Mouse (Mus musculus) midbrain, embryonic 12.5 days (tissue): Measurements from ENCODE around the gene Gm11492. TPM values are rescaled to one million over a fixed set of nuclear protein-coding genes. Genes with fewer than 3 reads are reported as not detected.

Experiments used
- ATAC-seq: fragments of 200-750 bp; cut with Nextera tagmentation; 2 replicates; pipeline ENCODE4 v1.8.0; 2017; ENCODE audit warnings: low read depth, moderate TSS enrichment, moderate library complexity; ENCODE audit not compliant: low FRiP score
- H3K27ac ChIP-seq: fragments of 300-500 bp; sonication (generic); replicated peaks from 2 replicates; pipeline ENCODE4 v1.5.1; 2016; ENCODE audit warnings: mild to moderate bottlenecking
- H3K27me3 ChIP-seq: fragments of 300-500 bp; sonication (generic); 2 replicates; pipeline ENCODE4 v1.6.1; 2016; ENCODE audit warnings: mild to moderate bottlenecking
- H3K36me3 ChIP-seq: fragments of 300-500 bp; sonication (generic); 2 replicates; pipeline ENCODE4 v1.6.1; 2016
- H3K4me1 ChIP-seq: fragments of 300-500 bp; sonication (generic); 2 replicates; pipeline ENCODE4 v1.6.1; 2016
- H3K4me2 ChIP-seq: fragments of 300-500 bp; sonication (generic); replicated peaks from 2 replicates; pipeline ENCODE4 v1.6.1; 2016; ENCODE audit warnings: mild to moderate bottlenecking, moderate library complexity
- H3K4me3 ChIP-seq: fragments of 300-500 bp; sonication (generic); 2 replicates; pipeline ENCODE4 v1.5.1; 2016; ENCODE audit warnings: mild to moderate bottlenecking
- H3K9ac ChIP-seq: fragments of 300-500 bp; sonication (generic); replicated peaks from 2 replicates; pipeline ENCODE4 v1.6.1; 2016; ENCODE audit warnings: mild to moderate bottlenecking, moderate library complexity
- H3K9me3 ChIP-seq: fragments of 300-500 bp; sonication (generic); 2 replicates; pipeline ENCODE4 v1.6.1; 2016; ENCODE audit warnings: mild to moderate bottlenecking
- WGBS: fragments of 180-500 bp; shearing (Covaris S2); methylation state at CpG from one replicate; pipeline ENCODE4 v1.1.7; 2016; 5-methylcytosine and 5-hydroxymethylcytosine counted together
- polyA plus RNA-seq: library from polyadenylated mRNA; unstranded; fragments of >200 nt; fragmentation: Nextera tagmentation; extraction: Ambion mirVana; gene quantifications from 2 replicates; pipeline ENCODE4 v1.2.1, GENCODE M21; 2016

The Gm11492 gene
- polyA plus RNA-seq, 1 experiment from 2014 or later: not detected

GRCm38 (mm10) chr11:87580543-87581085, 14.2 kb downstream of the Gm11492 start:
- H3K4me1 ChIP-seq: peaks cover 20% of the 10 kb centered on the region
- no peaks in the 10 kb centered on the region for H3K9me3 ChIP-seq
- H3K9ac ChIP-seq: no peak overlapping the region
- H3K36me3 ChIP-seq: no peaks in the 10 kb centered on the region
- H3K4me3 ChIP-seq: no peak overlapping the region
- H3K27ac ChIP-seq: no peak overlapping the region
- 38% methylated on average over 10 of the region's 10 CpGs for WGBS
- peaks cover 29% of the 10 kb centered on the region; the same call in 1 of the 2 replicates for H3K27me3 ChIP-seq
- no peak overlapping the region for H3K4me2 ChIP-seq
- no peak for ATAC-seq

GRCm38 (mm10) chr11:87581161-87581865, 14.9 kb downstream of the Gm11492 start:
- H3K9me3 ChIP-seq: no peaks in the 10 kb centered on the region
- 91% methylated on average over 12 of the region's 12 CpGs for WGBS

GRCm38 (mm10) chr11:87581933-87582710, 15.7 kb downstream of the Gm11492 start:
- no peak overlapping the region for H3K27ac ChIP-seq
- peaks cover 21% of the 10 kb centered on the region; the same call in 1 of the 2 replicates for H3K27me3 ChIP-seq
- no peak overlapping the region for H3K4me3 ChIP-seq
- H3K9me3 ChIP-seq: no peaks in the 10 kb centered on the region
- ATAC-seq: no peak
- H3K9ac ChIP-seq: no peak overlapping the region
- 84% methylated on average over 8 of the region's 8 CpGs for WGBS
- H3K4me2 ChIP-seq: no peak overlapping the region
- H3K4me1 ChIP-seq: peaks cover 18% of the 10 kb centered on the region
- no peaks in the 10 kb centered on the region for H3K36me3 ChIP-seq

More at GRCm38 (mm10) chr11:87581161-87581865, 14.9 kb downstream of the Gm11492 start:
- no peak for ATAC-seq
- Histone ChIP-seq H3K4me2 (no peak overlapping the region), H3K27ac (no peak overlapping the region), H3K9ac (no peak overlapping the region), H3K4me1 (peaks cover 20% of the 10 kb centered on the region), H3K4me3 (no peak overlapping the region), H3K36me3 (no peaks in the 10 kb centered on the region), H3K27me3 (peaks cover 27% of the 10 kb centered on the region; the same call in 1 of the 2 replicates)

- peaks cover 8% of the 10 kb centered on the region for H3K4me1 ChIP-seq
- H3K27me3 ChIP-seq: peaks cover 16% of the 10 kb centered on the region; the same call in 1 of the 2 replicates
- H3K36me3 ChIP-seq: no peaks in the 10 kb centered on the region
- H3K4me2 ChIP-seq: no peak overlapping the region
- 88% methylated on average over 6 of the region's 6 CpGs for WGBS
- no peak overlapping the region for H3K4me3 ChIP-seq
- no peaks in the 10 kb centered on the region for H3K9me3 ChIP-seq
- ATAC-seq: no peak
- no peak overlapping the region for H3K27ac ChIP-seq
- H3K9ac ChIP-seq: no peak overlapping the region
Observed at GRCm38 (mm10) chr11:87583291-87584034, 17.0 kb downstream of the Gm11492 start.

- ATAC-seq: no peak
- Histone ChIP-seq H3K27me3 (0 out of 2 replicates have a peak, but pooled peaks cover 11% of the 10 kb centered on the region), H3K4me2 (no peak overlapping the region), H3K9ac (no peak overlapping the region), H3K36me3 (no peaks in the 10 kb centered on the region), H3K4me3 (no peak overlapping the region), H3K4me1 (peaks cover 7% of the 10 kb centered on the region), H3K9me3 (no peaks in the 10 kb centered on the region), H3K27ac (no peak overlapping the region)
- WGBS: 87% methylated on average over 10 of the region's 10 CpGs
Observed at GRCm38 (mm10) chr11:87584711-87585505, 18.5 kb downstream of the Gm11492 start.

- no peak for ATAC-seq
- Histone ChIP-seq H3K4me1 (peaks cover 16% of the 10 kb centered on the region), H3K9ac (no peak overlapping the region), H3K9me3 (no peaks in the 10 kb centered on the region), H3K27me3 (no peaks in the 10 kb centered on the region), H3K4me2 (no peak overlapping the region), H3K27ac (no peak overlapping the region), H3K4me3 (no peak overlapping the region), H3K36me3 (no peaks in the 10 kb centered on the region)
- 95% methylated on average over 5 of the region's 5 CpGs for WGBS
Observed at GRCm38 (mm10) chr11:87587211-87587874, 20.9 kb downstream of the Gm11492 start.

- Histone ChIP-seq H3K4me1 (peaks cover 39% of the 10 kb centered on the region), H3K4me3 (no peak overlapping the region), H3K27me3 (no peaks in the 10 kb centered on the region), H3K9me3 (no peaks in the 10 kb centered on the region), H3K27ac (no peak overlapping the region), H3K9ac (no peak overlapping the region), H3K36me3 (0 out of 2 replicates have a peak, but pooled peaks cover 5% of the 10 kb centered on the region), H3K4me2 (0 out of 2 replicates have a peak overlapping the region, but pooled peaks have one; percentile 88)
- ATAC-seq: no peak
- WGBS: 95% methylated on average over 8 of the region's 8 CpGs
Observed at GRCm38 (mm10) chr11:87589605-87590004, 23.2 kb downstream of the Gm11492 start.

GRCm38 (mm10) chr11:87590841-87591525, 24.5 kb downstream of the Gm11492 start:
- H3K9ac ChIP-seq: peak overlapping the region; percentile 95
- H3K36me3 ChIP-seq: 0 out of 2 replicates have a peak, but pooled peaks cover 5% of the 10 kb centered on the region
- H3K9me3 ChIP-seq: no peaks in the 10 kb centered on the region
- peak overlapping the region; percentile 85 for H3K27ac ChIP-seq
- no peaks in the 10 kb centered on the region for H3K27me3 ChIP-seq
- H3K4me3 ChIP-seq: peak overlapping the region; percentile 85
- no peak for ATAC-seq
- 3% methylated on average over 25 of the region's 25 CpGs for WGBS
- peak overlapping the region; percentile 88 for H3K4me2 ChIP-seq
- H3K4me1 ChIP-seq: peaks cover 49% of the 10 kb centered on the region

- Histone ChIP-seq H3K4me3 (peak within 1 kb of the TSS; percentile 85), H3K36me3 (0 out of 2 replicates have a peak, but pooled peaks cover 5% of the 10 kb centered on the region), H3K4me2 (peak within 1 kb of the TSS; percentile 88), H3K27me3 (no peaks in the 10 kb centered on the region), H3K9ac (peak within 1 kb of the TSS; percentile 95), H3K4me1 (peaks cover 56% of the 10 kb centered on the region), H3K9me3 (no peaks in the 10 kb centered on the region), H3K27ac (peak within 1 kb of the TSS; percentile 88)
- WGBS: under 1% methylated on average over 61 of the region's 61 CpGs
- ATAC-seq: peak; percentile 98
Observed at GRCm38 (mm10) chr11:87591526-87592353, 25.3 kb downstream of the Gm11492 start, which contains the start of gene Mtmr4. Gene Mtmr4, plus strand, starts transcription at chr11:87592162.
